Mouse (Mus musculus) intestine, embryonic 16.5 days (tissue): ENCODE results near the gene Ttll9. TPM values are rescaled to one million over a fixed set of nuclear protein-coding genes. Genes with fewer than 3 reads are reported as not detected.

Source experiments
- ATAC-seq: fragments of 200-750 bp; cut with Nextera tagmentation; 2 replicates; pipeline ENCODE4 v1.8.0; 2017; ENCODE audit warnings: moderate TSS enrichment, moderate library complexity
- H3K27ac ChIP-seq: fragments of 300-500 bp; sonication (generic); 2 replicates; pipeline ENCODE4 v1.5.1; 2014; ENCODE audit warnings: mild to moderate bottlenecking, low read length
- H3K27me3 ChIP-seq: fragments of 300-500 bp; sonication (generic); replicated peaks from 2 replicates; pipeline ENCODE4 v1.6.1; 2014; ENCODE audit warnings: low read length, control low read depth, mixed read lengths; ENCODE audit not compliant: control insufficient read depth, insufficient read depth
- H3K36me3 ChIP-seq: fragments of 300-500 bp; sonication (generic); 2 replicates; pipeline ENCODE4 v1.6.1; 2014; ENCODE audit warnings: low read length, control low read depth; ENCODE audit not compliant: control insufficient read depth, insufficient read depth
- H3K4me1 ChIP-seq: fragments of 300-500 bp; sonication (generic); 2 replicates; pipeline ENCODE4 v1.6.1; 2014; ENCODE audit warnings: low read length, control low read depth, mixed read lengths; ENCODE audit not compliant: control insufficient read depth, insufficient read depth
- H3K4me2 ChIP-seq: fragments of 300-500 bp; sonication (generic); 2 replicates; pipeline ENCODE4 v1.6.1; 2014; ENCODE audit warnings: low read depth, low read length, control low read depth
- H3K4me3 ChIP-seq: fragments of 300-500 bp; sonication (generic); 2 replicates; pipeline ENCODE4 v1.5.1; 2014; ENCODE audit warnings: mild to moderate bottlenecking, low read length
- H3K9ac ChIP-seq: fragments of 300-500 bp; sonication (generic); 2 replicates; pipeline ENCODE4 v1.6.1; 2014; ENCODE audit warnings: low read depth, low read length
- H3K9me3 ChIP-seq: fragments of 300-500 bp; sonication (generic); 2 replicates; pipeline ENCODE4 v1.6.1; 2016; ENCODE audit warnings: low read length, control low read depth; ENCODE audit not compliant: control insufficient read depth
- WGBS: fragments of 180-500 bp; shearing (Covaris S2); extraction: QIAGEN DNeasy Blood & Tissue Kit; methylation state at CpG from one replicate; pipeline ENCODE4 v1.1.7; 2014; 5-methylcytosine and 5-hydroxymethylcytosine counted together
- polyA plus RNA-seq: library from polyadenylated mRNA; unstranded; fragments of >200 nt; fragmentation: Nextera tagmentation; extraction: Ambion mirVana; gene quantifications from 2 replicates; pipeline ENCODE4 v1.2.1, GENCODE M21; 2015

The Ttll9 gene
- polyA plus RNA-seq: 0.16 and 0.18 TPM in 2 replicates

DNA sequence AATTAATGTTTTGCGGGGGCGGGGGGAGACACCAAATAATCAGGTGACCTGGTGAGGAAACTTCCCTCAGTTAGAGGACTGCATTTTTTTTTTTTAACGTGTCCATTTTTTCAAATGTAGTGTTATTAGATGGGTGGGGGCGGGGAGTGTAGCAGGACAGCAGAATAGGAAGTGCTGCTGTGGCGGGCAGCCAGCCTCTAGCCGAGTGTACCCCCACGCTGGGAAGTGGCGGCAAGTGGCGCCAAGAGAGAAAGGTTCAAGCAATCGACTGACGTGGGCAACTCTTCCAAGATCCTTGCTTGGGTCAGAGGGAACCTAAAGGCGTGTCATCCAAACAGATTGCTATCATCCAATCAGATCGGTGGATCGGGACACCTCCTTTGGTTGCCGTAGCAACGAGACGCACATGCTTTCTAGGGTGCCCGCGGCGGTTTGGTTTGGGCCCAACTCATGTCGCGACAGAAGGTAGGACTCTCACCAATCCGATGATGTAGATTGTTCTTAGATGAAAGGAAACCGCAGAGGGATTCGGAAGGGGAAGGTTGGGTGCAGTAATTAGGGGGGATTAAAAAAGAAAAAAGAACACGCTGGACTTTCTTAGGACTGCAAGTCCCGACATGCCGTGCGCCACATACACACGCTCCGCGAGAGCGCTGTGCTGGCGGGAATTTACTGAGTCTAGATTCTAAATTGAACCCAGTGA lies at the start of gene Ttll9:
Gene Ttll9 (plus strand): TSS at position 395 of the 703 bp plus-strand sequence.
- Histone ChIP-seq H3K4me1 (no peaks in the 10 kb centered on the region), H3K9me3 (no peaks in the 10 kb centered on the region), H3K9ac (no peak within 1 kb of the TSS; the same call in 1 of the 2 replicates), H3K4me3 (peak within 1 kb of the TSS; percentile 47), H3K4me2 (peak within 1 kb of the TSS; percentile 90), H3K27ac (no peak within 1 kb of the TSS), H3K27me3 (peaks cover 2% of the 10 kb centered on the region; the same call in 1 of the 2 replicates), H3K36me3 (no peaks in the 10 kb centered on the region)
- ATAC-seq: peak; percentile 95
- 3% methylated on average over 34 of the region's 34 CpGs for WGBS

DNA sequence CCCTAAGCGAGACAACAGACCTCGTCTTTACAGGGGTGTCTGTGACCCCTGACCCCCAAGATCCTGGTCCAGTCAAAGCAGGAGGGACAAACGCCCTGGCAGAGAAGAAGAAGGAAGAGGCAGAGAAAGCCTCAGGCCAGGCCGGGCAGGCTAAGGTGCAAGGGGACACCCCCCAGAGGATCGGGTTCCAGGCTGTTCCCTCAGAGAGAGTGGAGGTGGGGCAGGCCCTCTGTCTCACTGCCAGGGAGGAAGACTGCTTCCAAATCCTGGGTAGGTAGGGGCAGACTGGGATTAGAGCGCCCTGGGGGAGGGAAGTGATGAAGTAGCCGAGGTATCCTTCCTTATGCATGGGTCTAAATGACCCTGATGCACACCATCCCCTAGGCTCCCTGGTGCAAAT lies 48.8 kb upstream of the Ttll9 start:
- no peaks in the 10 kb centered on the region for H3K36me3 ChIP-seq
- no peak overlapping the region for H3K27ac ChIP-seq
- no peak for ATAC-seq
- no peak overlapping the region for H3K4me3 ChIP-seq
- H3K9me3 ChIP-seq: no peaks in the 10 kb centered on the region
- peaks cover 2% of the 10 kb centered on the region; the same call in 1 of the 2 replicates for H3K4me1 ChIP-seq
- H3K27me3 ChIP-seq: peaks cover 30% of the 10 kb centered on the region
- WGBS: 27% methylated on average over 7 of the region's 7 CpGs
- no peak overlapping the region for H3K9ac ChIP-seq
- no peak overlapping the region for H3K4me2 ChIP-seq

GRCm38 (mm10) chr2:152914310-152915120 lies 47.8 kb upstream of the Ttll9 start:
- Histone ChIP-seq H3K9me3 (no peaks in the 10 kb centered on the region), H3K4me1 (peaks cover 7% of the 10 kb centered on the region), H3K9ac (no peak overlapping the region), H3K27me3 (peaks cover 30% of the 10 kb centered on the region), H3K36me3 (no peaks in the 10 kb centered on the region), H3K27ac (no peak overlapping the region), H3K4me3 (no peak overlapping the region), H3K4me2 (peak overlapping the region; percentile 43)
- 4% methylated on average over 18 of the region's 18 CpGs for WGBS
- peak; percentile 76 for ATAC-seq

GRCm38 (mm10) chr2:152915453-152915852 lies 46.8 kb upstream of the Ttll9 start:
- ATAC-seq: no peak
- H3K27ac ChIP-seq: no peak overlapping the region
- no peak overlapping the region for H3K4me2 ChIP-seq
- H3K27me3 ChIP-seq: peaks cover 30% of the 10 kb centered on the region
- WGBS: 72% methylated on average over 4 of the region's 4 CpGs
- H3K4me3 ChIP-seq: no peak overlapping the region
- H3K36me3 ChIP-seq: no peaks in the 10 kb centered on the region
- H3K4me1 ChIP-seq: peaks cover 7% of the 10 kb centered on the region
- no peaks in the 10 kb centered on the region for H3K9me3 ChIP-seq
- no peak overlapping the region for H3K9ac ChIP-seq

GRCm38 (mm10) chr2:152916111-152916510 lies 46.2 kb upstream of the Ttll9 start:
- Histone ChIP-seq H3K36me3 (no peaks in the 10 kb centered on the region), H3K9ac (no peak overlapping the region), H3K4me1 (peaks cover 11% of the 10 kb centered on the region), H3K9me3 (no peaks in the 10 kb centered on the region), H3K4me2 (no peak overlapping the region), H3K27ac (no peak overlapping the region), H3K27me3 (peaks cover 26% of the 10 kb centered on the region), H3K4me3 (no peak overlapping the region)
- WGBS: 57% methylated on average over 5 of the region's 5 CpGs
- ATAC-seq: no peak

GRCm38 (mm10) chr2:152917671-152918070 lies 44.6 kb upstream of the Ttll9 start:
- no peaks in the 10 kb centered on the region for H3K36me3 ChIP-seq
- no peak overlapping the region for H3K27ac ChIP-seq
- 45% methylated on average over 9 of the region's 9 CpGs for WGBS
- peaks cover 11% of the 10 kb centered on the region for H3K27me3 ChIP-seq
- no peak overlapping the region for H3K9ac ChIP-seq
- no peaks in the 10 kb centered on the region for H3K9me3 ChIP-seq
- H3K4me3 ChIP-seq: no peak overlapping the region
- no peak overlapping the region for H3K4me2 ChIP-seq
- no peak for ATAC-seq
- peaks cover 13% of the 10 kb centered on the region for H3K4me1 ChIP-seq

DNA sequence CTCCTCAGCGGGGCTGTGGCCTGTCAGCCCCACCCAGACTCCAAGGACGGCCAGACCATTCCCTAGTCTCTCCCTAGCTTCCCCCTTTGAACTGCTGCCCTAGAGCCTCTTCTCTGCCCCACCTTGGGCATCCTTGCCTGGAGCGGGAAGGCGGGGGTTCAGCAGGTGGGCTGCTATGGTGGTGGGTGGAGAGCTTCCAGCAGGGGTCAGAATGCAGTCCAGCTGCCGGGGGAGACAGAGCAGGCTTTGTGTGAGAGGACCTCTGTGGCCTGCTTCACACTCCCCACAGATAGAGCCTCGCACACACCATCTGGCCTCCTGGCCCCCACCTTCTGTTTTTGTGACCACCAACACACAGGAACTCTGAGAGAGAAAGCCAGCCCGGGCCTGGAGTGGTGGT lies 39.9 kb upstream of the Ttll9 start:
- Histone ChIP-seq H3K27ac (no peak overlapping the region), H3K9ac (no peak overlapping the region), H3K4me3 (no peak overlapping the region), H3K4me2 (no peak overlapping the region), H3K4me1 (peaks cover 21% of the 10 kb centered on the region), H3K9me3 (no peaks in the 10 kb centered on the region), H3K27me3 (no peaks in the 10 kb centered on the region), H3K36me3 (no peaks in the 10 kb centered on the region)
- 27% methylated on average over 7 of the region's 7 CpGs for WGBS
- no peak for ATAC-seq

GRCm38 (mm10) chr2:152923621-152924020 lies 38.7 kb upstream of the Ttll9 start:
- H3K4me2 ChIP-seq: no peak overlapping the region
- H3K4me3 ChIP-seq: no peak overlapping the region
- no peak overlapping the region for H3K27ac ChIP-seq
- no peak for ATAC-seq
- no peaks in the 10 kb centered on the region for H3K9me3 ChIP-seq
- H3K36me3 ChIP-seq: no peaks in the 10 kb centered on the region
- H3K27me3 ChIP-seq: no peaks in the 10 kb centered on the region
- WGBS: 78% methylated on average over 3 of the region's 3 CpGs
- no peak overlapping the region for H3K9ac ChIP-seq
- H3K4me1 ChIP-seq: peaks cover 19% of the 10 kb centered on the region

DNA sequence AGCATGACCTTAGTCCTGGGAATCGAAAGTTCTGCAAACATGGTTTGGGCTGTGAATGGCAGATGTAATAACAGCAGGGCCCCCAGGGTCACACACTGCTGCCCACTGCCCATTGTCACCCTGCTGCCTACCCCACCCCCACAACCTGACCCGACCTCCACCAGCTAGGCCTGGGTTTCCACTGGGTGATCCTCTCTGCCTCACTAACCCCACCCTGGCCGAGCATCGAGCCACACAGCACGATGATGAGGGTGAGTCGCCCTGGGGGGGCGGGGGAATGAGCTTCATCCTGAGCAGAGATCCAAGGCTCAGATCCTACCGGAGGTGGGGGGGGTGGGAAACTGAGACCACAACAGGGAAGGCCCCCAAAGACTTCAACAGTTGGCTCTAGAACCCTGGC lies 38.2 kb upstream of the Ttll9 start:
- ATAC-seq: no peak
- no peaks in the 10 kb centered on the region for H3K36me3 ChIP-seq
- H3K4me2 ChIP-seq: no peak overlapping the region
- no peak overlapping the region for H3K27ac ChIP-seq
- no peak overlapping the region for H3K9ac ChIP-seq
- no peaks in the 10 kb centered on the region for H3K9me3 ChIP-seq
- WGBS: 70% methylated on average over 7 of the region's 8 CpGs
- H3K4me3 ChIP-seq: no peak overlapping the region
- no peaks in the 10 kb centered on the region for H3K27me3 ChIP-seq
- H3K4me1 ChIP-seq: peaks cover 16% of the 10 kb centered on the region; the same call in 1 of the 2 replicates
